Mouse (Mus musculus) megakaryocyte-erythroid progenitor cell, adult 5-6 weeks (primary cell): ENCODE results near the gene Kremen1. TPM values are rescaled to one million over a fixed set of nuclear protein-coding genes. Genes with fewer than 3 reads are reported as not detected.

ENCODE experiments used
- ATAC-seq: replicated peaks from 2 replicates; pipeline ENCODE4 v1.8.0; 2016; ENCODE audit warnings: mild to moderate bottlenecking, inconsistent platforms; ENCODE audit not compliant: severe bottlenecking, poor library complexity, low FRiP score, low TSS enrichment
- total RNA-seq, 2 experiments: library from RNA; stranded (forward) in 1 of 2; stranded (reverse) in 1 of 2; fragments of 200-1000, 215-1000 nt in 1 of 2; fragments of >200 nt in 1 of 2; fragmentation: Nextera tagmentation in 1 of 2; gene quantifications; 2 replicates each; pipeline ENCODE4 v1.2.3; 2014 to 2017

Kremen1 gene
- total RNA-seq (2014; fragmentation: Nextera tagmentation) = 1.1 and 3.0 TPM in 2 replicates
- 1.1 and 2.1 TPM in 2 replicates for total RNA-seq (2017)

DNA sequence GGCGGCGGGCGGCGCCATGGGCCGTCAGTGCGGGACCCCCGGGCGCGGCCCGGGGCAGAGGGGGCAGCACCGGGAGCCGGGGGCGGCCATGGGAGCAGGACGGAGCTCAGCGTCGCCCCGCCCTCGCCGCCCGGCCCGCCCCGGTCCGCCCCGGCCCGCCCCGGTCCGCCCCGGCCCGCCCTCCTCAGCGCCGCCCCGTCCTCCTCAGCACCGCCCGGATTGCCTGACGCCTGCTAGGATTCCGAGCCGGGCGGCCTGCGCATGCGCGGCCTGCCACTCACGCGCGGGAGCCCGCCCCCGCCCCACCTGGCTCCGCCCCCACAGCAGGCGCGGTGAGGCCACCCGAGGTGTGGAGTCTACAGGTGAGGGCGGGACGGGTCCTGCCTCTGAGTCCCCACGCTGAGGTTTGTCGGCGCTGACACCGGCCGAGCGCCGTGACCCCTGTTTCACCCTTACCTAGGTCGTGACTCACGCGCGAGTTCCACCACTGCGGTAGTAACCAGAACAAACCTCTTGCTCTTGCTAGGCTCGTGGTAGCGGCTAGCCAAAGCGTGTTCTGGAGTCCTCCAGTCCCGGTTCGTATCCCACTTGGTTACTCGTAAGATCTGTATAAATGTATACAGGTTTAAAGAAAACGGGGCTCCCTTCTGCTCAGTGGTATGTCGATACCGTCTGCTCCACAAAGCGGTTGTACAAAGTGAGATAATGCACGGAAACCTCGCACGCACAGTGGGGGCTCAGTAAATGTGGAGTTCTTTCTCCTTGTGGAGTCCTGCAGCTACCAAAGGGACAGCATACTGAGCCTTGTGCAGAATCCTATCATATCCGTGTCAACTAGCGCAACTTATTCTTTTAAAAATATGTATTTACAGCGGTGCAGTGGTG is at the start of gene Kremen1:
TSS of gene Kremen1 (minus strand) at position 51 of the 885 bp plus-strand sequence.
- peak; percentile 80 for ATAC-seq

- no peak for ATAC-seq
These were observed 45.9 kb upstream of the Kremen1 start for GRCm38 (mm10) chr11:5307024-5307905.

DNA sequence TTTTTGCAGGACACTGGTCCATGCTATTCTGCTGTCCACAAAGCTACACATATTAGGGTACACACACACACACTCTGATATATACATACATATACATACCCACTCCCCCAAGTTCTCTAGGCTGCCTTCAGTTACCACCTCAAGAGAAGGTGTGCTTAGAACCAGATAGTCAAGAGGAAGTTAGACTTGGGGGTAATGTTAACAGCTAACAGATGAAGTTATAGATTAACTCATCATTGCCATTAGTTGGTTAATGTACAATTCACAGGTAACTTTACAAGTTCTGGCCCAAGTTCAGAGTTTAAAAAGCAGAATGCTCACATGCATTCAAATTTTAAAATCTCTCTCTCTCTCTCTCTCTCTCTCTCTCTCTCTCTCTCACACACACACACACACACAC is 44.7 kb upstream of the Kremen1 start:
- no peak for ATAC-seq

GRCm38 (mm10) chr11:5304526-5304925 is 43.2 kb upstream of the Kremen1 start:
- no peak for ATAC-seq

DNA sequence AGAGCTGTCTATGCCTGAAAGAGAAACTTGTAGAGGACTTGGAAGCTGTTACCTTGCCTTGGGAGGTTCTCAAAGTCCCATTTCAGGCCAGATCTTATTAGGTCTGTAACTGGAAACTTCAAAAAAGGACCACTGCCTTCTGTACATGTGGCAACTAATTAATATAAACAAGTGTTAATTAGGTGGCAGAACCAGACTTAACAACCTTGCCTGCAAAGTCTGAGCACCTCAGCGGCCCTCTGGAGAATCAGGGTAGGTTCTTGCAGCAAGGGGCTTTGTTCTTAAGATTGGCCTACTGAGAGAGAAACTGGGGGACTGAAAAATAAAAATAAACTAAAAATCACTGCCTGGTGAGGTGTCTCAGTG is 36.6 kb upstream of the Kremen1 start:
- ATAC-seq = no peak

GRCm38 (mm10) chr11:5297148-5298006 is 36.0 kb upstream of the Kremen1 start:
- no peak for ATAC-seq

DNA sequence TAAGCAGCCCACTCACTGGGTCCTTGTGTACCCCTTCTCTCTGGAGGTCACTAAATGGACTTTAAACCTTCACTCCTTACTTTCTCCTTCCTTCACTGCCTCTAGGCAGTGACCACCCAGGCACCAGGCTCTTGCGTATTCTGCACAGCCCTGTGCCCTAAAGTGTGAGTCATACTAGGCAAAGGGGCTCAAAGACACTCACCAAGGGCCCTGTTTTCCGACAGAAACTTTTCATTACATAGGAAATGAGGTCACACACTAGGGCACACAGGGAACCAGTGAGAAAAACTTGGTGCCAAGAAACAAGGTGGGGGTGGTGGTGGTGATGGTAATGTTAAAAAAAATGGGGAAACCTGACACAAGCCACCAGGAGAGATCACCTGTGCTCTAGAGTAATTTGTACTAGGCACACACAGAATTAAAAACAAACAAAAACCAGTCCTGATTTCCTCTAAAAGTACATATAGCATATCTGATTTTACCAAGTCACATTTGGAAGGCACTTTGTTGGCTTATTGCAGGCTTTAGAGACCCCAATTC is 35.3 kb upstream of the Kremen1 start:
- ATAC-seq = no peak

GRCm38 (mm10) chr11:5294805-5295204 is 33.4 kb upstream of the Kremen1 start:
- no peak for ATAC-seq

- no peak for ATAC-seq
These were observed 29.3 kb upstream of the Kremen1 start for GRCm38 (mm10) chr11:5290691-5291090.

GRCm38 (mm10) chr11:5289826-5290580 is 28.6 kb upstream of the Kremen1 start:
- ATAC-seq = no peak

DNA sequence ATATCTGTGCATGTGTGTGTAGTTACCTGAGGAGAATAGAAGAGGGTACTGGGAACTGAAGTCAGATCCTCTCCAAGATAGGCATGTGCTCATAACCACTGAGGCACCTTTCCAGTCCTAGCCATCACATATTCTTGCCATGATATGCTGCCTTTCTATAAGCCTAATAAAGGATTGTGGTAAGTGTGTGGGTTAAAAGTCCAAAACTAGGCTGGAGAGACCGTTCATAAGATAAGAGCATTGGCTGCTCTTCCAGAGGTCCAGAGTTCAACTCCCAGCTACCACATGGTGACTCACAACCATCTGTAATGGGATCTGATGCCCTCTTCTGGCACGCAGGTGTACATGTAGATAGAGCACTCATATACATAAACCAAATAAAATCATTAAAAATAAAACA is 22.6 kb upstream of the Kremen1 start:
- ATAC-seq = no peak

DNA sequence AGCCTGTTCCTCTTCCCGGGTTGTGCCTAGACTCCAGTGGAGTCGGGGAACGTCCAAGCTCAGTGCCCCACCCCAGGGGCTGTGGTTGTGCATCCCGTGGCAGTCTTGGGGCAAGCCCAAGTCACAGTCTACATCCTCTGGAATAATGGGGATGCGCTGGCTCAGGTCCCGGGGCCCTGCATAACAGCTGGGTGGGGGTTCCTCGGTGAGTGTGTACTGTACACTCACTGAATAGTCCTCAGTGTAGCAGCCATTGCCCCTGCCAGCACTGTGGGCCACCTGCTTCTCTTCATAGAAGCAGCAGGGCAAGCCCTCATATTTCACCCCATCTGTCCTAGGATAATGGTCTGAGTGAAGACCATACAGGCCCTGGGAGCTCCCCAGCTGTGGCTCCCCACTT is 19.6 kb upstream of the Kremen1 start:
- no peak for ATAC-seq

DNA sequence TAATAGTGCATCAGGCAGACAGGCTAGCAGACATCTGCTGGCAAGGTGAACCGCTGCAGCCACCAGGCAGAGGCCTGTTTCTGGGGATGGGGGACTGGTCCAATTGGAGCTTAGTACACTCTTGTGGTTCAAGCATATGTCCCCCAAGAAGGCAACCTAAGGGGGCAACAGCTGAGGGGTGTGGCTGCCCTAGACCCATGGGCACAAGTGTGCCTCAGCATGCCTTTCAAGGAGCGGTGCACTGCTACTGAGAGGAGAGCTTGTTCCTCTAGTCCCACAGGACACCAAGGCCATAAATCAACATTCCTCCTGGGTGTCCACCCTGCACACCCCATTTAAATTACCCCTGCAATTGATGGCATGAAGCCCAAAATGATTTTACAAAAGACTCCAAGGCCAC is 17.1 kb upstream of the Kremen1 start:
- no peak for ATAC-seq

GRCm38 (mm10) chr11:5277307-5277971 is 16.1 kb upstream of the Kremen1 start:
- no peak for ATAC-seq

GRCm38 (mm10) chr11:5275216-5275615 is 13.9 kb upstream of the Kremen1 start:
- ATAC-seq = no peak

DNA sequence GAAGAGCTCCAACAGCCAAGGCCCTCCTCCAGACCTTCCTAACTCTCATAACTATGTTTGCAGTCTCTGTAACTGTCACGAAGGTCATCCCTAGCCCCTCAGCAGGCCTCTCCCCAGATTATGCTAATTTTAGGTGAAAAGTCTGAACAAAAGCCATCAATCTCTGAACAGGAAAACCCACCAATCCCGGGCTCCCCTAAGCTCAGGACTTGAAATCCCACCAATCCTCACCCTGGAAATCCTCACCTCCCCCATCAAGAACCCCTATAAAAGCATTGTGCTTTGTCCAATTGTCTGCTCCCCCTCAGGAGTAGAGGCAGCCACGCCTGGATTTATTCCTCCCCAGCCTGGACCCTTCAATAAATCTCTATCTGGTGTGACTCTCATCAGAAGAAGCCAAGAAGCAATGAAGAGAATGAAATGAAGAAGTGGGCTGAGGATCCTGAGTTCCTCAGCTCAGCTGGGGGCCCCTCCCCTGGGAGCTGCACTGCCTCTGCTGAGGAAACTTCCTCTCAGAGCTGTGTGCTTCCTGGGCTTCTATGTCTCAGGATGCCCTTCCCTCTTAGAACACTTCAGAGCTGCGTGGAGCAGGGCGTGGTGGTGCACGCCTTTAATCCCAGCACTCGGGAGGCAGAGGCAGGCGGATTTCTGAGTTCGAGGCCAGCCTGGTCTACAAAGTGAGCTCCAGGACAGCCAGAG is 11.3 kb upstream of the Kremen1 start:
- ATAC-seq = no peak

- no peak for ATAC-seq
These were observed 10.7 kb upstream of the Kremen1 start for GRCm38 (mm10) chr11:5272066-5272360.
